Mouse (Mus musculus): Measurements from ENCODE around the gene Tma7.

Gene Tma7

GRCm38 (mm10) chr9:109068095-109068735, 14.2 kb downstream of the Tma7 start:
- DNase-seq (ENCODE audit: low spot score in 2 of 2): no peak

GRCm38 (mm10) chr9:109060898-109061295, 21.5 kb downstream of the Tma7 start:
- DNase-seq (ENCODE audit: low spot score in 2 of 2): peak in 1 of 2 experiments; percentile 5

GRCm38 (mm10) chr9:109060184-109060897, 22.0 kb downstream of the Tma7 start:
- DNase-seq (ENCODE audit: low spot score in 2 of 2): peak in 1 of 2 experiments; percentile 7

DNA sequence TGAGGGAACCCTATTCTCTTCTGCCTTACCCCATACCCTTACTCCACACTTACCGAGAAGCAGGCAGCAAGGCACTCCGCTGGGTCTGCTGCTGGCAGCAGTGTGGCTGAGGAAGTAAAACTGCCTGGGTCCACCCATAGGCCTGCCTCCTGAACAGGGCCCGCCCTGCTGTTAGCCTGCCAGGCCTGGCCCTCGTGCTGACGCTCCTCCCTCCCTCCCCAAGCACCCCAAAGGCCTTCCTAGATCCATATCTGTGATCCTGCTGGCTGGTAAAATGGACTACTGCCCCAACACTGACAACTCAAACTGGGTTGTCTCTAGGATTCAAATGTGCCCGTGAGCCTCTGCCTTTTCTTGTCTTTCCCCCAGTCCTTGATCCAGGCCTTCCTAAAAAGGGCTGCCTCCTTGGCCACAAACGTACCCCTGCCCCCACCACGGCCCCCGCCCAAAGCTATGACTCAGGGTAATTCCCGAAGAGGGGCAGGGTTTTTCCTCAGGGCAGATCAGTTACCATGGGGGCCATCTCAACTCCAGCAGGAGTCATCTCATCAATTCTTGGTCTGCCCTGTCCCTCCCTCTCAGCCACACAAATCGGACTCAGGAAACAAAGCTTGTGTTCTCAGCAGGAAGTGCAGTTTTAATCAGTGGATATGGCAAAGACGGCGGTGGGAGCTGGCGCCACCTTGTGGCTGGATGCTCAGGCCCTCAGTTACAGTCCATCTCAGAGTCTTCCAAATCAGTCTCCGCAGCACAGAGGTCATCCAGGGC, 23.1 kb downstream of the Tma7 start, which contains the start of gene Trex1:
Gene Trex1 (minus strand): TSS at position 599 of the 768 bp plus-strand sequence.
- DNase-seq (ENCODE audit: low spot score in 2 of 2): peak; percentile 75 to 82

DNA sequence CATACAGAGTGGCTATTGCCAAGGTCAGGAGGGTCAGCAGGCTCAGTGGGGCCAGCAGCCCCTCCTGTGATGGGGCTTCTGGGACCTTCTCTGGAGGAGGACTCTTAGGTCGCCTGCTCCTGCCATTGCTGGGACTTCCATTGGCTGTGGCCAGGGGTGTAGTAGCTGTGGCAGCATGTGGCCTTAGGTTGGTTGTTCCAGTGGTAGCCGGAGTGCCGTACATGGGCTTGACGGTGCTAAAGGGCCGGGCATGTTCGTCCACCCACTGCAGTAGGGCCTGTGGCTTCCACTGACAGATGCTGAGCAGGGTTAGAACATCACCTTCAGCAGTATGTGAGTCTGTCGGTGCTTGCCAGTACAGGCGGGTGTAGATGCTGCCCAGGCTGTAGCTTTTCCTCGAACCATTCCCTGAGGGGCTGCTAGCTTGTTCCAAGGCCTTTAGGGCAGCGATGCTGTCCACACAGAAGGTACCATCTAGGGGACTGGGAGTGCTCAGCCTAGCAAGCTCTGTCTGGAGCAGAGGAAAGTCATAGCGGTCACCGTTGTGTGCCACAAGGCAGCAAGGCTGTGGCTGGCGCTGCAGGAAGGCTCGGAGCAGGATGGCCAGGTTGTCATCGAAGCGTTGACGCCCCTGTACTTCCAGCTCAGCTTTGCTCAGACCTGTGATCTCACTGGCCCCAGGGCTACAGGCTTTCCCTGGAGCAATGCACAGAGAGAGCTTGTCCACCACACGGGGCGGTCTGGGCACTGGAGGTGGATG, 24.2 kb downstream of the Tma7 start:
- DNase-seq (ENCODE audit: low spot score in 2 of 2): no peak

DNA sequence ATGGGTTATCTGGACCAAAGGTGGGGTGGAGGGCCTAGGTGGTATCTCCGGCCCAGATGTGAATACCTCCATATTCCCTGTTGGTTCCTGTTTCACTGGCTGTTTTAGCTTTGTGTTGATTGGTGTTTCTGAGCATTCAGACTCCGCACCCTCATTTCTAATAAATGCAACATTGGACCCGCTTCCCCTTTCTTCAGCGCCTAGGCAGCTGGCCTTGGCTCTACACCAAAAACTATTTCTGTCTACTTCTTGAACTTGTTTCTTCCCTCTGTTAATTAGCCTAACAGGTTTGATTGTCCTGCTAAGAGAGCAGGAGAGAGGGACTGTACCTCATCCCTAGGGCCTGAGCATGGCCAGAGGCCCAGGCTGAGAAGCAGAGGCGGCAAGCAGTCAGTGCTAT, 24.8 kb downstream of the Tma7 start:
- no peak for DNase-seq (ENCODE audit: low spot score in 2 of 2)

- no peak for DNase-seq (ENCODE audit: low spot score in 2 of 2)
Observed at GRCm38 (mm10) chr9:109056916-109057315, 25.5 kb downstream of the Tma7 start.

DNA sequence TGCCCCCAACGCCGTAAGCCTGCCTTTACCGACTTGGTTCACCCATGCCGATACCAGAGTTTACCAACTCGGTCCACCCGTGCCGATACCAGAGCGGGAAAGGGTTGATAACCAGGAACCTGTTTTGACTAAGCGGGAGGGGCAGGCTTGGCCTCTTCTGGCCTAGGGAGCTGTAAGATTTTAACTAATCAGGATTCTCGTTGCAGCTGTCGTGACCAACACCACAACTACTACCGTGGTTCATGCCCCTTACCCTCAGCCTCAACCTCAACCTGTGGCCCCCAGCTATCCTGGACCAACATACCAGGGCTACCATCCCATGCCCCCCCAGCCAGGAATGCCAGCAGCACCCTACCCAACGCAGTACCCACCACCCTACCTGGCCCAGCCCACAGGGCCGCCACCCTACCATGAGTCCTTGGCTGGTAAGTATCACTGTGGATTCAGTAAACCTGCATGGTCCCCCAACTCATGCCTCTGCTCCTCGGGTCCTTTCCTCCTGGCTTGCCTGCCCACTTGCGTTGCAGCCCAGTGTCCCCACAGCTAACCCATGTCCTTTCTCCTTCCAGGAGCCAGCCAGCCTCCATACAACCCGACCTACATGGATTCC, 26.2 kb downstream of the Tma7 start:
- no peak for DNase-seq (ENCODE audit: low spot score in 2 of 2)

GRCm38 (mm10) chr9:109055271-109056030, 26.9 kb downstream of the Tma7 start:
- no peak for DNase-seq (ENCODE audit: low spot score in 2 of 2)

- DNase-seq (ENCODE audit: low spot score in 2 of 2): peak in 1 of 2 experiments; percentile 33
Observed at GRCm38 (mm10) chr9:109054712-109055111, 27.7 kb downstream of the Tma7 start.

DNA sequence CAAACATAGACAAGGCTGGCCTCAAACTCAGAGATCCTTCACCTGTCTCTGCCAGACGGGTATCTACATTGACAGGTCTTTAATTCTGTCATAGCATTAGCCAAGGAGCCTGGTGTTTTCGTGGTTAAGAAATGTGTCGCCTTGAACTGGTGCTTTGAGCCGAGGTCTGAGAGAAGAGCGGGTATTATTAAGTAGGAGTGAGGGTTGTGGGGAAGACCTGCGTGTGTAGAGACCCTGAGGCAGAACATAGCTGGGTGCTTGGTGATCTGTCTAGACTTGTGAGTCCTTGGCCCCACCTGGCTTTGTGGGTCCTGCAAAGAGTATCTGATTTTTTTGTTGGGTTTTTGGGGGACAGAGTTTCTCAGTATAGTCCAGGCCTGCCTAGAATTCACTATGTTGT, 28.5 kb downstream of the Tma7 start:
- no peak for DNase-seq (ENCODE audit: low spot score in 2 of 2)

GRCm38 (mm10) chr9:109053366-109053765, 29.0 kb downstream of the Tma7 start:
- no peak for DNase-seq (ENCODE audit: low spot score in 2 of 2)

DNA sequence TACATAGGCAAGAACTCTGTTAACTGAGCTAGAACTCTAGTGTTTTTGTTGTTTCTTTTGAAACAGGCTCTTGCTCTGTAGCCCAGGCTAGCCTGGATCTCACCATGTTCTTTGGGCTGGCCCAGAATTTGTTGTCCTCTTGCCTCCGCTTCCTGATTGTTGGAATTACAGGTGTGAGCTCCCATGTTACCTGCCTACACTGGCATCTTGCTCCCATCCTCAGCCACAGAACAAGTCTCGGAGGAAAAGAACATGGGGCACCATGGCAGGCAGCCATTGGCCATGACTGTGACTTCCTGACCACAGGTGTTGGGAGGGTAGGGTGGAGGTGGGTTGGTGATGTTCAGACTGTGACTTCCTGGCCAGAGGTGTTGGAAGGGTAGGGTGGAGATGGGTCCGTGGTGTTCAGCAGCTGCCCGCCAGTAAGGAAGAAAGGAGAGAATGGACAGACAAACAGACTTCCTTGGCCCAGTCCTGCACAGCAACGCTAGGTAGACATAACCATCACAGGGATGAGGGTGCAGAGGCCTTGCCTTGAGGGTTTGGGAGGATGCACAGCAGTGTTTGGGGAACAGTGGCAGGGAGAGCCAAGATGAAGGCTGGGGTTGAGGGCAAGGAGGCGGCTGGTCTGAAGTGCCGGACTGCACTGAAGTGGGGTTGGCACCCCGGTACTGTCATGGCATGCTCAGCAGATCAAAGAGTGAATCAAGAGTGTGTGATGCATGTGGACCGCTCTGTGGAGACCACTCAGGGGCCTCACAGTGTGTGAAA, 29.7 kb downstream of the Tma7 start:
- peak in 1 of 2 experiments; percentile 8 for DNase-seq (ENCODE audit: low spot score in 2 of 2)

- peak; percentile 10 to 25 for DNase-seq (ENCODE audit: low spot score in 2 of 2)
Observed at GRCm38 (mm10) chr9:109051651-109052489, 30.5 kb downstream of the Tma7 start.

DNA sequence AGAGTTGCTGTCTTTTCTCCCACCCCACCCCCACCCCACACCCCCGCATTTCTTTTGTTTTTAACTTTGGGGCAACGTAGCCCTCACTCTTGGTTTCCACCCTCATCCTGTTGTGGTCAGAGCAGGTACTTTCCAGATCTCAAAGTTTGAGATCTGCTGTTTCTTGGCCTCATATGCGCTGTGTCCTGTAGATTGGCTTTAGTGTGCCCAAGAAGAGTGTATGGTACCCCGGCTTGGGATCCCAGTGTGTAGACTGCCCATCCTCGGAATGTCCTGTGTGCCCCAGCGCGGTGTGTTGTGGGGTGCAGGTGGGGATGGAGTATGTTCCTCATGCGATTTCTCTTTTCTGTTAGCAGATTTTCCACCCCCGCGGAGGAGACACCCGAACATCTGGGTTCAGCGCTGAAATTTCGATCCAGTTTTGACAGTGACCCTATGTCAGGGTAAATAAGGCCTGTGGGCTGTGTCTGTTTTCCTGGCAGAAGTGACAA, 31.3 kb downstream of the Tma7 start:
- DNase-seq (ENCODE audit: low spot score in 2 of 2): peak in 1 of 2 experiments; percentile 32

- peak in 1 of 2 experiments; percentile 6 for DNase-seq (ENCODE audit: low spot score in 2 of 2)
Observed at GRCm38 (mm10) chr9:109050674-109050997, 31.8 kb downstream of the Tma7 start.

- DNase-seq (ENCODE audit: low spot score in 2 of 2): no peak
Observed at GRCm38 (mm10) chr9:109049996-109050673, 32.3 kb downstream of the Tma7 start.

DNA sequence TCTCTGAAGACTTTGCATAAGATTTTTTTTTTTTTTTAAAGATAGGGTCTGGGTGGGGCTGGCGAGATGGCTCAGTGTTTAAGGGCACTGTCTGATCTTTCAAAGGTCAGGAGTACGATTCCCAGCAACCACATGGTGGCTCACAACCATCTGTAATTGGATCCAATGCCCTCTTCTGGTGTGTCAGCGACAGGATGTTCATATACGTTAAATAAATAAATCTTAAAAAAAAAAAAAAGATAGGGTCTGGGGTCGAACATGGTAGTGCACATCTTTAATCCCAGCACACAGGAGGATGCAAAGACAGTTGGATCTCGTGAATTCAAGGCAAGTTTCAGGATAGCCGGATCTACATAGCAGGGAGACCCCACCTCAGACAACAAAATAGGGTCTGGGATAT, 33.1 kb downstream of the Tma7 start:
- no peak for DNase-seq (ENCODE audit: low spot score in 2 of 2)
